Mouse (Mus musculus): ENCODE measurements around the gene Galc. TPM values are rescaled to one million over a fixed set of nuclear protein-coding genes. Genes with fewer than 3 reads are reported as not detected.

The Galc gene
- polyA plus RNA-seq (2012; rRNA removed) = 2.8 and 3.7 TPM in 2 replicates

GRCm38 (mm10) chr12:98258845-98259517, at the start of gene Galc:
Gene Galc (minus strand): TSS chr12:98259459.

GRCm38 (mm10) chr12:98268441-98269369, 9.4 kb upstream of the Galc start, which contains the start of gene Gpr65:
Gene Gpr65 (plus strand): TSS chr12:98268635.

Other genes starting within 250 kb of the Galc start
- gene Gpr65, start 9.2 kb upstream of the Galc start, polyA plus RNA-seq (2012; rRNA removed) = 0.06 and 0.10 TPM in 2 replicates